34 mouse cellular contexts compared by ENCODE assay signal in genomic region chr10:52160604-52161003, GRCm38 (mm10). TPM values are rescaled to one million over a fixed set of nuclear protein-coding genes. Genes with fewer than 3 reads are reported as not detected.
A peak's percentile ranks its signal among the peaks of the same experiment; 100 is the strongest.
DNase-seq lines count a peak whose midpoint lies in the region; ATAC-seq and TF ChIP-seq lines count a peak whose summit lies in the region.
"Had no signal": no experiment of that assay in that cellular context is flagged by ENCODE, and none has a peak within 500 bp of the region (broad histone marks: within the 10 kb centered on the region; RNA-seq: fewer than 3 reads in every experiment).

No protein-coding gene starts in this region.

- H3K27me3 ChIP-seq in liver, postnatal 0 days (ENCODE audit: insufficient read depth, low read length): no peaks in the 10 kb centered on the region
- H3K27me3 ChIP-seq in liver, embryonic 12.5 days (replicated peaks): no peaks in the 10 kb centered on the region
- H3K27me3 ChIP-seq: heart, embryonic 13.5 days; limb, embryonic 13.5 days; liver, embryonic 13.5 days; lung, embryonic 15.5 days; midbrain, embryonic 12.5 days; neural tube, embryonic 13.5 days had no signal

- no peak overlapping the region for H3K4me2 ChIP-seq in liver, postnatal 0 days (ENCODE audit: low read depth, low read length)
- no peak overlapping the region for H3K4me2 ChIP-seq in liver, embryonic 12.5 days
- H3K4me2 ChIP-seq: heart, embryonic 13.5 days; limb, embryonic 13.5 days; liver, embryonic 13.5 days; lung, embryonic 15.5 days; midbrain, embryonic 12.5 days; neural tube, embryonic 13.5 days had no signal

- no peak overlapping the region for H3K9ac ChIP-seq in liver, postnatal 0 days (replicated peaks)
- H3K9ac ChIP-seq in liver, embryonic 12.5 days: no peak overlapping the region
- H3K9ac ChIP-seq: heart, embryonic 13.5 days; limb, embryonic 13.5 days; liver, embryonic 13.5 days; lung, embryonic 15.5 days; midbrain, embryonic 12.5 days; neural tube, embryonic 13.5 days had no signal

- no peak for TF ChIP-seq EP300 in liver, postnatal 0 days (IDR thresholded peaks at IDR 0.05; ENCODE audit: low read depth)

- peak; percentile 22 for DNase-seq in embryo, embryonic 10.5 days (ENCODE audit: low spot score)
- no peak for DNase-seq in embryo, embryonic 9.5 days (ENCODE audit: extremely low spot score)
- DNase-seq in liver, postnatal 0 days: no peak
- DNase-seq in ES-CJ7 (ENCODE audit: low read depth, low spot score): peak; percentile 23
- DNase-seq in mesoderm, embryonic 11.5 days (ENCODE audit: low read depth, low spot score): peak; percentile 7
- no peak for DNase-seq in left cerebral cortex, adult 18-20 months (ENCODE audit: low spot score in 2 of 2)
- DNase-seq: adrenal gland, adult 8-10 months; cerebellum, adult 8-10 months; cerebellum, postnatal 25 days; gastrocnemius, adult 2 months; heart, postnatal 10 days; kidney, adult 8-10 months; kidney, postnatal 10 days; layer of hippocampus, adult 9-11 months; liver, embryonic 13.5 days; right cerebral cortex, postnatal 4 days; thymus, postnatal 4 days had no signal

- WGBS in liver, postnatal 0 days (ENCODE audit: insufficient replicate concordance): 35% methylated on average over 3 of the region's 3 CpGs
- 45% methylated on average over 3 of the region's 3 CpGs for WGBS in liver, embryonic 12.5 days (ENCODE audit: insufficient replicate concordance)

- peak; percentile 35; the same call in 1 of the 2 replicates for TF ChIP-seq CTCF in liver, postnatal 0 days (IDR thresholded peaks at IDR 0.05; ENCODE audit: low read depth)

- H3K4me1 ChIP-seq in liver, postnatal 0 days (ENCODE audit: insufficient read depth): no peaks in the 10 kb centered on the region
- no peaks in the 10 kb centered on the region for H3K4me1 ChIP-seq in liver, embryonic 12.5 days
- H3K4me1 ChIP-seq: limb, embryonic 13.5 days; liver, embryonic 13.5 days; lung, embryonic 15.5 days; midbrain, embryonic 12.5 days; neural tube, embryonic 13.5 days had no signal

- no peaks in the 10 kb centered on the region for H3K9me3 ChIP-seq in liver, postnatal 0 days (ENCODE audit: low read length)
- H3K9me3 ChIP-seq in liver, embryonic 12.5 days (replicated peaks): no peaks in the 10 kb centered on the region
- H3K9me3 ChIP-seq: heart, embryonic 13.5 days; limb, embryonic 13.5 days; liver, embryonic 13.5 days; lung, embryonic 15.5 days; midbrain, embryonic 12.5 days; neural tube, embryonic 13.5 days had no signal

- no peak overlapping the region for H3K4me3 ChIP-seq in liver, postnatal 0 days (ENCODE audit: low read depth, low read length)
- H3K4me3 ChIP-seq in liver, embryonic 12.5 days: no peak overlapping the region
- H3K4me3 ChIP-seq: erythroblast, embryonic 14.5 days; gastrocnemius, adult 2 months; heart, embryonic 13.5 days; left cerebral cortex, adult 2 months; limb, embryonic 13.5 days; liver, embryonic 13.5 days; lung, embryonic 15.5 days; midbrain, embryonic 12.5 days; neural tube, embryonic 13.5 days had no signal

- ATAC-seq in liver, postnatal 0 days: no peak
- ATAC-seq in liver, embryonic 12.5 days: no peak
- ATAC-seq: forebrain, embryonic 16.5 days; hindbrain, embryonic 16.5 days had no signal

- no peaks in the 10 kb centered on the region for H3K36me3 ChIP-seq in liver, postnatal 0 days (replicated peaks; ENCODE audit: insufficient read depth, low read length)
- H3K36me3 ChIP-seq in liver, embryonic 12.5 days: no peaks in the 10 kb centered on the region
- H3K36me3 ChIP-seq: heart, embryonic 13.5 days; limb, embryonic 13.5 days; liver, embryonic 13.5 days; lung, embryonic 15.5 days; midbrain, embryonic 12.5 days; neural tube, embryonic 13.5 days had no signal

- no peak overlapping the region for H3K27ac ChIP-seq in liver, postnatal 0 days (ENCODE audit: low read depth)
- H3K27ac ChIP-seq in liver, embryonic 12.5 days: no peak overlapping the region
- H3K27ac ChIP-seq: gastrocnemius, adult 2 months; heart, embryonic 13.5 days; left cerebral cortex, adult 2 months; limb, embryonic 13.5 days; liver, embryonic 13.5 days; lung, embryonic 15.5 days; midbrain, embryonic 12.5 days; neural tube, embryonic 13.5 days had no signal

RNA-seq across cellular contexts. Expression of gene Ros1, which starts 34.4 kb away (rescaled TPM):
- not detected in 2 replicates for polyA plus RNA-seq in liver, postnatal 0 days (2015; fragmentation: Nextera tagmentation; extraction: Ambion mirVana)
- polyA plus RNA-seq in liver, embryonic 12.5 days (2016; fragmentation: Nextera tagmentation; extraction: Ambion mirVana): 0.07 and 0.08 TPM in 2 replicates
- not detected for total RNA-seq in left cerebral cortex, adult 18-20 months (2021)
- total RNA-seq: hematopoietic stem cell, adult 5-6 weeks; left cerebral cortex, adult 2 months; left cerebral cortex, postnatal 36 days; megakaryocyte progenitor cell, adult 5-6 weeks; midbrain, postnatal 0 days had no signal
- polyA plus RNA-seq: erythroblast, embryonic 14.5 days; forebrain, embryonic 11.5 days; forebrain, embryonic 16.5 days; heart, embryonic 13.5 days; hindbrain, embryonic 16.5 days; limb, embryonic 13.5 days; midbrain, embryonic 12.5 days; midbrain, postnatal 0 days; neural tube, embryonic 13.5 days; spleen, adult 2 months; thymus, postnatal 0 days had no signal

Comparison
In these comparisons a context has a peak if more than half of its experiments do, and no peak if none do; other contexts are left out.
1. DNase-seq: peak in embryo, embryonic 10.5 days (single experiment), ES-CJ7 (single experiment) and mesoderm, embryonic 11.5 days (single experiment); none in embryo, embryonic 9.5 days (single experiment), liver, postnatal 0 days (single experiment) and left cerebral cortex, adult 18-20 months (0 of 2).